Mouse (Mus musculus) embryonic facial prominence, embryonic 12.5 days (tissue): ENCODE data around the gene Isoc2b. TPM values are rescaled to one million over a fixed set of nuclear protein-coding genes. Genes with fewer than 3 reads are reported as not detected.
"Not testable (repeated sequence)": the region's sequence is repeated elsewhere in the genome, so short reads cannot be mapped to it uniquely, and the experiment has no call there.

ENCODE experiments used
- ATAC-seq: fragments of 200-750 bp; cut with Nextera tagmentation; 2 replicates; pipeline ENCODE4 v1.8.0; 2017; ENCODE audit not compliant: insufficient number of reproducible peaks, insufficient read depth, low FRiP score, low TSS enrichment
- H3K27ac ChIP-seq: fragments of 300-500 bp; sonication (generic); 2 replicates; pipeline ENCODE4 v1.5.1; 2016; ENCODE audit warnings: mild to moderate bottlenecking
- H3K27me3 ChIP-seq: fragments of 300-500 bp; sonication (generic); 2 replicates; pipeline ENCODE4 v1.6.1; 2016; ENCODE audit warnings: mild to moderate bottlenecking, moderate library complexity
- H3K36me3 ChIP-seq: fragments of 300-500 bp; sonication (generic); 2 replicates; pipeline ENCODE4 v1.6.1; 2016; ENCODE audit warnings: mild to moderate bottlenecking
- H3K4me1 ChIP-seq: fragments of 300-500 bp; sonication (generic); 2 replicates; pipeline ENCODE4 v1.6.1; 2016
- H3K4me2 ChIP-seq: fragments of 300-500 bp; sonication (generic); replicated peaks from 2 replicates; pipeline ENCODE4 v1.6.1; 2016; ENCODE audit warnings: mild to moderate bottlenecking, moderate library complexity
- H3K4me3 ChIP-seq: fragments of 300-500 bp; sonication (generic); 2 replicates; pipeline ENCODE4 v1.5.1; 2016; ENCODE audit warnings: mild to moderate bottlenecking
- H3K9ac ChIP-seq: fragments of 300-500 bp; sonication (generic); 2 replicates; pipeline ENCODE4 v1.6.1; 2016; ENCODE audit warnings: mild to moderate bottlenecking, moderate library complexity
- H3K9me3 ChIP-seq: fragments of 300-500 bp; sonication (generic); 2 replicates; pipeline ENCODE4 v1.6.1; 2016; ENCODE audit warnings: mild to moderate bottlenecking, moderate library complexity
- WGBS: fragments of 180-500 bp; shearing (Covaris S2); methylation state at CpG from one replicate; pipeline ENCODE4 v1.1.7; 2016; 5-methylcytosine and 5-hydroxymethylcytosine counted together
- polyA plus RNA-seq: library from polyadenylated mRNA; unstranded; fragments of >200 nt; fragmentation: Nextera tagmentation; extraction: Ambion mirVana; gene quantifications from 2 replicates; pipeline ENCODE4 v1.2.1, GENCODE M21; 2016

The Isoc2b gene
- polyA plus RNA-seq, 1 experiment from 2014 or later = 4.4 TPM

DNA sequence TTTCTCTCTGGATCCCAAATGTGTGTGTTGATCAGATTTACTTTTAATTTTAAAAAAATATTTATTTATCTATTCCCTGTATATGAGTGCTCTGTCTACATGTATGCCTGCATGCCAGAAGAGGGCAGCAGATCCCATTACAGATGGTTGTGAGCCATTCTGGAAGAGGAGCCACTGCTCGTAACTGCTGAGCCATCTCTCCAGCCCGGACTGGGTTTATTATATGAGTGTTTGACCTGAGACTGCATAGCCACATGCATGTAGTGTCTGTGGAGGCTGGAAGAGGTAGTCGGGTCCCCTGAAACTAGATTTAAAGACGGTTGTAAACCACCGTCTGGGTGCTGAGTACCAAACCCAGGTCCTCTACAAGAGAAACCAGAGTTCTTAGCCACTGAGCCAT is 5.0 kb downstream of the Isoc2b start:
- ATAC-seq = no peak
- Histone ChIP-seq H3K27me3 (no peaks in the 10 kb centered on the region), H3K4me3 (peak overlapping the region; percentile 49; the same call in 1 of the 2 replicates), H3K36me3 (no peaks in the 10 kb centered on the region), H3K4me1 (0 out of 2 replicates have a peak, but pooled peaks cover 4% of the 10 kb centered on the region), H3K4me2 (peak overlapping the region; percentile 55; the same call in 1 of the 2 replicates), H3K9me3 (no peaks in the 10 kb centered on the region), H3K9ac (no peak overlapping the region), H3K27ac (no peak overlapping the region)
- WGBS = 62% methylated on average over 5 of the region's 5 CpGs

DNA sequence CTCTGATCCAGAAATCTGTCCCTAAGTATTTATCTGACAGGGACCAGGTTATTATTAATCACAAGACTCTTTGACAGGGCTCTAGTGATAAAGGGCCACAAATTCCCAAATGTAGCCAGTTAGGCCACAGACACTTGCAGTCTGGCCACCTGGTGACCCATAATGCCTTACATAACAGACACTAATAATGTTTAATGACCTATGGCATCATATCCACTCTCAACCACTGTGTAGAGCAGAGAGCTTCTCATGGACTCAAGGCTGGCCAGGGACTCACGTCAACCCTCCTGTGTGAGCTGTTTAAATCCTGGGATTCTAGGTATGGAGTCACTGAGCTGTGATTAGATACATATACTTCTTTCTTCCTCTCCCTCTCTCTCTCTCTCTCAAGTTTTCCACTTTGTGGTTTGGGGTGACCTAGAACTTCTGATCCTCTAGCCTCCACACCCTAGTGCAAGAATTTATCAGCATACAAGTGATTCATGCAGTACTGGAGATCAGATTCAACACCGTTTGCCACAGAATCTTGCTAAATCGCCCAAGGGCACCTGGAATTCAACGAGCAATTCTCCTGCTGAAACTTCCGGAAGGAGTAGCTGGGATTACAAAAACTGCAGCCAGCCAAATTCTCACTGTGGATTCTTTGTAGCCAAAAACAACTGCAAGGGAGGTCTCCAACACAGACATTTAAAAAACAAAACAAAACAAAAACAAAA is 5.8 kb downstream of the Isoc2b start:
- Histone ChIP-seq H3K4me3 (no peak overlapping the region), H3K9me3 (no peaks in the 10 kb centered on the region), H3K27me3 (no peaks in the 10 kb centered on the region), H3K9ac (no peak overlapping the region), H3K4me2 (no peak overlapping the region), H3K4me1 (0 out of 2 replicates have a peak, but pooled peaks cover 4% of the 10 kb centered on the region), H3K36me3 (no peaks in the 10 kb centered on the region), H3K27ac (no peak overlapping the region)
- no peak for ATAC-seq
- WGBS = 68% methylated on average over 5 of the region's 5 CpGs

DNA sequence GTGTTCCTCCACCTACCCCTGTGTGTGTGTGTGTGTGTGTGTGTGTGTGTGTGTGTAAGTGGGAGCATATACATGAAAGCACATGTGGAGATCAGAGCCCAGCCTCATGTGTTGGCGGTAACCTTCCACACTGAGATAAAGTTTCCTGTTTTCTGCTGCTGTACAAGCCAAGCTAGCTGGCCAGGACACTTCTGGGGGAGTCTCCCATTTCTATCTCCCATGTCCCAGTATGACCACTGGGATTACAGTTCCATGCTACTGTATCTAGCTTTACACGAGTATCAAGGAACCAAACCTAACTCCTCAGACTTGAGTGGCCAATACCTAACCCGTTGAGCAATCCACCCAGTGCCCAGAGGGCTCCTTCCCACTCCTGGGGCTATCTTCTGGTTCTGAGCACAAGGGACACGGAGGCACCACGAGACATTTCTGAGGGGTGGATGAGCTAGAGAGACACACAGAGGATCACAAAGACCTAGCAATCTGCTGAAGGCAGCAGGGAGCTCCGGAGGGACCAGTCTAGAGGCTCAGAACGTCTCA is 6.4 kb downstream of the Isoc2b start:
- Histone ChIP-seq H3K4me1 (0 out of 2 replicates have a peak, but pooled peaks cover 4% of the 10 kb centered on the region), H3K27me3 (no peaks in the 10 kb centered on the region), H3K9ac (no peak overlapping the region), H3K4me3 (no peak overlapping the region), H3K27ac (0 out of 2 replicates have a peak overlapping the region, but pooled peaks have one; percentile 23), H3K9me3 (no peaks in the 10 kb centered on the region), H3K36me3 (no peaks in the 10 kb centered on the region), H3K4me2 (no peak overlapping the region)
- ATAC-seq = no peak
- 74% methylated on average over 7 of the region's 7 CpGs for WGBS

DNA sequence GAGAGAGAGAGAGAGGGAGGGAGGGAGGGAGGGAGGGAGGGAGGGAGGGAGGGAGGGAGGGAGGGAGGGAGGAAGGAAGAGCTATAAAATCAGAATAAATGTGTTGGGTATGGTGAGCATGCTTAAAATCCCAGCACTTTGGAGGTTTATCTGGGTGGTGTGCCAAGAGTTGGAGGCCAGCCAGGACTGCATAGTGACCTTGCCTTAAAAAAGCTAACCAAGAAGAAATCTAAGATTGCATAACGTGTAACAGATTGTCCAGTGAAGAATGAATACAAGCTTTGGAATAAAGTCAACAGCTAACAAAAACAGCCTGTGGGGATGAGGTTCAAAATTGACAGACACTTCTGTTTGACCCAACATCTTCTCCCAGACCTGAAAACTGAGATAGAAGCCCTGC is 7.0 kb downstream of the Isoc2b start:
- no peak overlapping the region for H3K9ac ChIP-seq
- no peaks in the 10 kb centered on the region for H3K9me3 ChIP-seq
- ATAC-seq = no peak
- H3K27me3 ChIP-seq = no peaks in the 10 kb centered on the region
- H3K27ac ChIP-seq = 0 out of 2 replicates have a peak overlapping the region, but pooled peaks have one; percentile 23
- 37% methylated on average over 1 of the region's 1 CpGs for WGBS
- H3K4me2 ChIP-seq = no peak overlapping the region
- no peak overlapping the region for H3K4me3 ChIP-seq
- 0 out of 2 replicates have a peak, but pooled peaks cover 4% of the 10 kb centered on the region for H3K4me1 ChIP-seq
- no peaks in the 10 kb centered on the region for H3K36me3 ChIP-seq

GRCm38 (mm10) chr7:4860926-4861325 is 9.1 kb downstream of the Isoc2b start:
- not testable (repeated sequence) for H3K27ac ChIP-seq, H3K4me2 ChIP-seq, H3K4me3 ChIP-seq, H3K27me3 ChIP-seq, H3K36me3 ChIP-seq, H3K9me3 ChIP-seq, H3K9ac ChIP-seq, H3K4me1 ChIP-seq, ATAC-seq
- WGBS = 64% methylated on average over 3 of the region's 3 CpGs

DNA sequence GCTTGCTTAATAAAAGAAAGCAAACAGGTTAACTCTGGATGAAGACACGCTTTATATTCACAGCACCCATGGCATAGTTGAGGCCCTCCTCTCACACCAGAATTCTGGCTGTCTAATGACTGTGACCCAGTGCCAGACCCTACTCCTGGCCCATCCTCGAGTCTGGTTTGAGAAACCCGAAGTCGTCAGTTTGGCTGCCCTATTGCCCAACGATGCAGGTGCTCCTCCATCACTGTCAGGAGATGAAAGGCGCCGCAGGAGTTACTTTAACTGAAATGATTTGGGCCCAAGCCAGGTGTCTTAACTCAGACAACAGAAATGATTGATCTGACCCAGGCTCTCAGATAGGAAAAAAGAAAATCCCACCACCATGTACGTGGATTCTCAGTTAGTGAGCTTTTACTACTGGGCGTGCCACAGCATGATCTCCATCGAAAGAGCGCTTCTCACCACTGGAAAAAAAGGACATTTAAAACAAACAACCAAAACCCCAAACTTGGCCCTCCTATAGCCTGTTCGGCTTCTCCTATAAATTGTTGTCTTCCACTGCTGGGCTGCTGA is 10.6 kb downstream of the Isoc2b start:
- Histone ChIP-seq H3K4me2 (no peak overlapping the region), H3K4me3 (no peak overlapping the region), H3K9ac (no peak overlapping the region), H3K4me1 (no peaks in the 10 kb centered on the region), H3K9me3 (no peaks in the 10 kb centered on the region), H3K27ac (no peak overlapping the region), H3K36me3 (no peaks in the 10 kb centered on the region), H3K27me3 (0 out of 2 replicates have a peak, but pooled peaks cover 8% of the 10 kb centered on the region)
- 78% methylated on average over 12 of the region's 12 CpGs for WGBS
- ATAC-seq = no peak

GRCm38 (mm10) chr7:4857321-4857720 is 12.7 kb downstream of the Isoc2b start:
- H3K27me3 ChIP-seq = 0 out of 2 replicates have a peak, but pooled peaks cover 8% of the 10 kb centered on the region
- WGBS = 61% methylated on average over 7 of the region's 7 CpGs
- no peaks in the 10 kb centered on the region for H3K36me3 ChIP-seq
- no peak overlapping the region for H3K27ac ChIP-seq
- no peak overlapping the region for H3K4me3 ChIP-seq
- no peak for ATAC-seq
- H3K9me3 ChIP-seq = no peaks in the 10 kb centered on the region
- no peaks in the 10 kb centered on the region for H3K4me1 ChIP-seq
- no peak overlapping the region for H3K4me2 ChIP-seq
- no peak overlapping the region for H3K9ac ChIP-seq

- no peaks in the 10 kb centered on the region for H3K36me3 ChIP-seq
- no peak for ATAC-seq
- 90% methylated on average over 9 of the region's 9 CpGs for WGBS
- H3K4me2 ChIP-seq = no peak overlapping the region
- no peak overlapping the region for H3K27ac ChIP-seq
- 0 out of 2 replicates have a peak, but pooled peaks cover 8% of the 10 kb centered on the region for H3K27me3 ChIP-seq
- H3K9ac ChIP-seq = no peak overlapping the region
- no peaks in the 10 kb centered on the region for H3K9me3 ChIP-seq
- H3K4me1 ChIP-seq = no peaks in the 10 kb centered on the region
- H3K4me3 ChIP-seq = no peak overlapping the region
These were observed 13.6 kb downstream of the Isoc2b start for GRCm38 (mm10) chr7:4856508-4856907.

- H3K9me3 ChIP-seq = no peaks in the 10 kb centered on the region
- H3K27me3 ChIP-seq = 0 out of 2 replicates have a peak, but pooled peaks cover 10% of the 10 kb centered on the region
- ATAC-seq = no peak
- H3K9ac ChIP-seq = no peak overlapping the region
- no peak overlapping the region for H3K27ac ChIP-seq
- no peak overlapping the region for H3K4me2 ChIP-seq
- WGBS = 89% methylated on average over 3 of the region's 3 CpGs
- no peaks in the 10 kb centered on the region for H3K36me3 ChIP-seq
- no peak overlapping the region for H3K4me3 ChIP-seq
- H3K4me1 ChIP-seq = no peaks in the 10 kb centered on the region
These were observed 16.4 kb downstream of the Isoc2b start for GRCm38 (mm10) chr7:4853613-4854012.

GRCm38 (mm10) chr7:4851315-4851688 is 18.8 kb downstream of the Isoc2b start:
- Histone ChIP-seq H3K36me3 (no peaks in the 10 kb centered on the region), H3K27ac (no peak overlapping the region), H3K9ac (no peak overlapping the region), H3K27me3 (0 out of 2 replicates have a peak, but pooled peaks cover 8% of the 10 kb centered on the region), H3K4me2 (no peak overlapping the region), H3K4me3 (no peak overlapping the region), H3K4me1 (no peaks in the 10 kb centered on the region), H3K9me3 (no peaks in the 10 kb centered on the region)
- no peak for ATAC-seq
- 63% methylated on average over 8 of the region's 8 CpGs for WGBS

DNA sequence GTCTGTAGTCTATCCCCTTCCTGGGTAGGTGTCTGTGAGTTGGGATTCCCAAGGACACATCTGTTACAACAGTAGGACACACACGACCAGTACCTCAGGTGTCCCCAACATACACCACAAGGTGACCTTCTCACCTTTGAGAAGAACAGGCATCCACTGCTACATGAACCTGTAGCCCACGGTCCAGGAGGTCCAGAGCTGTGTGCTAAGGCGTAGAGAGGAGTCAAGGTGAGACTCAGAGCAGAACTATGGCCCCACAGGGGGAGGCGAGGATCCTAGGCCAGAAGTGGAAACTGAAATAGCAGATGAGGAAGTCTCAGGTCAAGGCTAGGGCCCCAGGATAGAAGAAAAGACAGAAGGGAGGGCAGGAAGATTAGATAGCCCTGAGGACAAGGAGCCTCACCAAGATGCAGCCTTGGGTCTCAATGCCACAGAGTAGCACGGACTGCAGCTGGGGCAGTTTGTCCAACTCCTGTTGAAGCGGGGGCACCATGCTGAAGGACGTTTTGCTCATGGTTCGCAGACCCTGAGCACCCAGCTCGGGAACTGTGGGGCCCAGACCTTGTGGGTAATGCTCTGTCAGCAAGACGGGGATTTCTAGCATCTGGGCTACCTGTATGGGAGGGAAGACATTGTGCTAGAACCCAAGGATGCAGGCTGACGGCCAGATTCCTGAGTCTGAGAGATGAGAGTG is 19.3 kb downstream of the Isoc2b start:
- H3K27me3 ChIP-seq = peaks cover 13% of the 10 kb centered on the region; the same call in 1 of the 2 replicates
- no peak overlapping the region for H3K4me2 ChIP-seq
- ATAC-seq = no peak
- no peaks in the 10 kb centered on the region for H3K4me1 ChIP-seq
- H3K4me3 ChIP-seq = no peak overlapping the region
- 76% methylated on average over 11 of the region's 11 CpGs for WGBS
- no peaks in the 10 kb centered on the region for H3K36me3 ChIP-seq
- no peak overlapping the region for H3K27ac ChIP-seq
- no peaks in the 10 kb centered on the region for H3K9me3 ChIP-seq
- H3K9ac ChIP-seq = no peak overlapping the region
